Mouse (Mus musculus): Measurements from ENCODE around the gene Zmiz2. TPM values are rescaled to one million over a fixed set of nuclear protein-coding genes. Genes with fewer than 3 reads are reported as not detected.

Gene Zmiz2
- polyA plus RNA-seq, 1 experiment: 225 TPM

- Histone ChIP-seq H3K36me3 (replicated peaks; ENCODE audit: low read length) (peaks cover 85% of the 10 kb centered on the region), H3K4me3 (replicated peaks) (no peak overlapping the region), H3K4me1 (peaks cover 84% of the 10 kb centered on the region), H3K9me3 (no peaks in the 10 kb centered on the region), H3K27me3 (replicated peaks) (no peaks in the 10 kb centered on the region)
- TF ChIP-seq FLI1 (IDR thresholded peaks at IDR 0.05; ENCODE audit: low read length): no peak
- TF ChIP-seq GATA1 (IDR thresholded peaks at IDR 0.05; ENCODE audit: borderline replicate concordance, low read length): no peak
Observed at GRCm38 (mm10) chr11:6395565-6395964, 6.7 kb downstream of the Zmiz2 start.

- Histone ChIP-seq H3K4me1 (peaks cover 83% of the 10 kb centered on the region), H3K4me3 (replicated peaks) (no peak overlapping the region), H3K9me3 (no peaks in the 10 kb centered on the region), H3K36me3 (replicated peaks; ENCODE audit: low read length) (peaks cover 97% of the 10 kb centered on the region), H3K27me3 (replicated peaks) (no peaks in the 10 kb centered on the region)
- TF ChIP-seq GATA1 (IDR thresholded peaks at IDR 0.05; ENCODE audit: borderline replicate concordance, low read length): no peak
- TF ChIP-seq FLI1 (IDR thresholded peaks at IDR 0.05; ENCODE audit: low read length): no peak
Observed at GRCm38 (mm10) chr11:6398141-6398540, 9.3 kb downstream of the Zmiz2 start.

GRCm38 (mm10) chr11:6402515-6403510 lies 13.9 kb downstream of the Zmiz2 start:
- Histone ChIP-seq H3K27me3 (replicated peaks) (no peaks in the 10 kb centered on the region), H3K4me1 (peaks cover 86% of the 10 kb centered on the region), H3K9me3 (no peaks in the 10 kb centered on the region), H3K36me3 (replicated peaks; ENCODE audit: low read length) (peaks cover 94% of the 10 kb centered on the region), H3K4me3 (replicated peaks) (no peak overlapping the region)
- no peak for TF ChIP-seq FLI1 (IDR thresholded peaks at IDR 0.05; ENCODE audit: low read length)
- TF ChIP-seq GATA1 (IDR thresholded peaks at IDR 0.05; ENCODE audit: borderline replicate concordance, low read length): no peak

DNA sequence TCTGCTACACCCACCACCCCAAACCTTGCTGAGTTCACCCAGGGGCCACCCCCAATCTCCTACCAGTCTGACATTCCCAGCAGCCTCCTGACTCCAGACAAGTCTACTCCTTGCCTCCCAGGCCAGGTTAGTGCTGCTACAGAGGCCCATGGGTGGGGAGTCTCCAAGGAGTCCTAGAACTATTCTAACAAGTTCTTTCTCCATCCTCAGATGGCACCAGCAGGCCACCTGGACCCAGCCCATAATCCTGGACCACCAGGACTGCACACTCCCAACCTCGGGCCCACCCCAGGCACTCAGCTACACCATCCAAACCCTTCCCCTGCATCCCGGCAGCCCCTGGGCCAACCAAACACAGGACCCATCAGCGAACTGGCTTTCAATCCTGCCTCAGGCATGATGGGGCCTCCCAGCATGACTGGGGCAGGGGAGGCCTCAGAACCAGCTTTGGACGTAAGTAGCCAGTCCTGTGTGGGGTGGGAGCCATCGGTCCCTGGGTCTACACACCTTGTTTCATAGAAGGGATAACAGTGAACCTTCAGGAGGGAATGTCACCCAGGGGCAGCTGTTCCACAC lies 15.0 kb downstream of the Zmiz2 start:
- Histone ChIP-seq H3K9me3 (no peaks in the 10 kb centered on the region), H3K4me3 (replicated peaks) (no peak overlapping the region), H3K27me3 (replicated peaks) (no peaks in the 10 kb centered on the region), H3K4me1 (peaks cover 83% of the 10 kb centered on the region), H3K36me3 (replicated peaks; ENCODE audit: low read length) (peaks cover 83% of the 10 kb centered on the region)
- TF ChIP-seq FLI1 (IDR thresholded peaks at IDR 0.05; ENCODE audit: low read length) (no peak), GATA1 (IDR thresholded peaks at IDR 0.05; ENCODE audit: borderline replicate concordance, low read length) (no peak)

- no peaks in the 10 kb centered on the region for H3K27me3 ChIP-seq (replicated peaks)
- H3K4me1 ChIP-seq: peaks cover 87% of the 10 kb centered on the region
- no peaks in the 10 kb centered on the region for H3K9me3 ChIP-seq
- H3K36me3 ChIP-seq (replicated peaks; ENCODE audit: low read length): peaks cover 73% of the 10 kb centered on the region
- no peak for TF ChIP-seq GATA1 (IDR thresholded peaks at IDR 0.05; ENCODE audit: borderline replicate concordance, low read length)
- TF ChIP-seq FLI1 (IDR thresholded peaks at IDR 0.05; ENCODE audit: low read length): no peak
- H3K4me3 ChIP-seq (replicated peaks): peak overlapping the region; percentile 8
Observed at GRCm38 (mm10) chr11:6404699-6405566, 16.1 kb downstream of the Zmiz2 start.

- no peaks in the 10 kb centered on the region for H3K9me3 ChIP-seq
- H3K4me1 ChIP-seq: peaks cover 89% of the 10 kb centered on the region
- TF ChIP-seq FLI1 (IDR thresholded peaks at IDR 0.05; ENCODE audit: low read length): no peak
- no peak for TF ChIP-seq GATA1 (IDR thresholded peaks at IDR 0.05; ENCODE audit: borderline replicate concordance, low read length)
- H3K27me3 ChIP-seq (replicated peaks): no peaks in the 10 kb centered on the region
- H3K4me3 ChIP-seq (replicated peaks): no peak overlapping the region
- peaks cover 66% of the 10 kb centered on the region for H3K36me3 ChIP-seq (replicated peaks; ENCODE audit: low read length)
Observed at GRCm38 (mm10) chr11:6405591-6406081, 16.8 kb downstream of the Zmiz2 start.

- TF ChIP-seq FLI1 (IDR thresholded peaks at IDR 0.05; ENCODE audit: low read length) (no peak), GATA1 (IDR thresholded peaks at IDR 0.05; ENCODE audit: borderline replicate concordance, low read length) (no peak)
- peak overlapping the region; percentile 71 for H3K4me3 ChIP-seq (replicated peaks)
Observed at GRCm38 (mm10) chr11:6406251-6407161, 17.6 kb downstream of the Zmiz2 start.

DNA sequence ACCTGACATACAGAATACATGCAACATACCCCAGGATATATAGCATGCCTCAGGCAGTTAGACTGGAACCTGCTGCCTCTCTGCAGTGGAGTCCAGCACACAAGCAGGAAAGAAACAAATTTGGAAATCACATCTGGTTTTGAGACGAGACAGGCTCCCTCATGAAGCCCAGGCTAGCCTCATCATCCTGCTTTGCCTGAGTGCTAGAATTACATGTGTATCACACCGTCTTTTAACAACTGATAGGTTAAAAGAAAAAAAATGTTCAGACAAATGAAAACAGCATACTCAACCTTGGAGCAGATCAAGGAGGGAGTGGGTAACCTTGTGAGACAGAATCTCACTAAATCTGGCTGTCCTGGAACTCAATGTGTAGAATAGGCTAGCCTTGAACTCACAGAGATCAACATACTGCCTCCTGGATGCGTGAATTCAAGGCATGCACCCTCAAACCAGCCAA lies 18.3 kb downstream of the Zmiz2 start:
- Histone ChIP-seq H3K4me3 (replicated peaks) (no peak overlapping the region), H3K4me1 (peaks cover 89% of the 10 kb centered on the region), H3K27me3 (replicated peaks) (no peaks in the 10 kb centered on the region), H3K9me3 (no peaks in the 10 kb centered on the region), H3K36me3 (replicated peaks; ENCODE audit: low read length) (peaks cover 51% of the 10 kb centered on the region)
- TF ChIP-seq FLI1 (IDR thresholded peaks at IDR 0.05; ENCODE audit: low read length) (no peak), GATA1 (IDR thresholded peaks at IDR 0.05; ENCODE audit: borderline replicate concordance, low read length) (no peak)

More at GRCm38 (mm10) chr11:6406251-6407161, 17.6 kb downstream of the Zmiz2 start:
- H3K36me3 ChIP-seq (replicated peaks; ENCODE audit: low read length): peaks cover 57% of the 10 kb centered on the region
- no peaks in the 10 kb centered on the region for H3K9me3 ChIP-seq
- H3K4me1 ChIP-seq: peaks cover 89% of the 10 kb centered on the region
- H3K27me3 ChIP-seq (replicated peaks): no peaks in the 10 kb centered on the region

Measured in megakaryocyte, embryonic 14.5 days (primary cell).